Mouse (Mus musculus): ENCODE measurements around the gene Muc1. TPM values are rescaled to one million over a fixed set of nuclear protein-coding genes. Genes with fewer than 3 reads are reported as not detected.

Gene Muc1
- total RNA-seq, 2 experiments from 2014 or later = 0.22 to 0.98 TPM

Small RNA genes within 50 kb of the gene (microRNA-seq; reads per million reads assigned to microRNA genes)
- 173 to 10,303 reads per million in 2 experiments for gene Mir92b

Other genes with a start within 250 kb of the Muc1 start
- 10 to 100 TPM; 16.0 to 17.7 TPM for gene Rusc1, start 135.7 kb upstream of the Muc1 start, total RNA-seq (2021)
- not detected for gene Gm43738, start 128.0 kb upstream of the Muc1 start, total RNA-seq (2021)
- gene Fdps, start 127.1 kb upstream of the Muc1 start, total RNA-seq (2021) = 10 to 100 TPM; 19.7 to 23.5 TPM
- gene Pklr, start 92.9 kb upstream of the Muc1 start, total RNA-seq (2021) = not detected
- under 1 TPM; 0.49 to 0.60 TPM for gene Hcn3, start 68.9 kb upstream of the Muc1 start, total RNA-seq (2021)
- 10 to 100 TPM; 23.3 to 23.6 TPM for gene Clk2, start 64.3 kb upstream of the Muc1 start, total RNA-seq (2021)
- 10 to 100 TPM; 47.2 to 48.7 TPM for gene Scamp3, start 51.6 kb upstream of the Muc1 start, total RNA-seq (2021)
- 1 to 10 TPM; 7.1 to 7.6 TPM for gene Fam189b, start 45.9 kb upstream of the Muc1 start, total RNA-seq (2021)
- gene Gba, start 26.1 kb upstream of the Muc1 start, total RNA-seq (2021) = 10 to 100 TPM; 22.1 to 23.9 TPM
- 10 to 100 TPM; 12.7 to 17.1 TPM for gene Thbs3, start 13.9 kb upstream of the Muc1 start, total RNA-seq (2021)
- 10 to 100 TPM; 64.8 to 69.8 TPM for gene Mtx1, start 2.0 kb upstream of the Muc1 start, total RNA-seq (2021)
- gene Krtcap2, start 16.9 kb downstream of the Muc1 start, total RNA-seq (2021) = 10 to 100 TPM; 71.9 to 72.8 TPM
- under 1 TPM; 0.68 to 0.76 TPM for gene Trim46, start 17.3 kb downstream of the Muc1 start, total RNA-seq (2021)
- 10 to 100 TPM; 47.6 to 58.7 TPM for gene Dpm3, start 30.3 kb downstream of the Muc1 start, total RNA-seq (2021)
- 10 to 100 TPM; 20.6 to 22.7 TPM for gene Slc50a1, start 41.5 kb downstream of the Muc1 start, total RNA-seq (2021)
- 10 to 100 TPM; 32.4 to 34.0 TPM for gene Efna1, start 52.1 kb downstream of the Muc1 start, total RNA-seq (2021)
- not detected for gene Efna3, start 93.9 kb downstream of the Muc1 start, total RNA-seq (2021)
- gene Efna4, start 109.0 kb downstream of the Muc1 start, total RNA-seq (2021) = under 1 TPM; 0.49 to 0.74 TPM
- gene Adam15, start 120.9 kb downstream of the Muc1 start, total RNA-seq (2021) = 10 to 100 TPM; 80.4 to 100.0 TPM
- not detected for gene Dcst2, start 132.9 kb downstream of the Muc1 start, total RNA-seq (2021)
- gene Dcst1, start 136.2 kb downstream of the Muc1 start, total RNA-seq (2021) = under 1 TPM; 0.22 to 0.48 TPM
- 10 to 100 TPM; 18.4 to 27.3 TPM for gene Zbtb7b, start 165.7 kb downstream of the Muc1 start, total RNA-seq (2021)
- under 1 TPM in 1 of 2 experiments, not detected in 1; 0.98 TPM for gene Lenep, start 173.7 kb downstream of the Muc1 start, total RNA-seq (2021)
- 10 to 100 TPM; 44.7 to 46.1 TPM for gene Flad1, start 182.8 kb downstream of the Muc1 start, total RNA-seq (2021)
- 10 to 100 TPM in 1 of 2 experiments, 1 to 10 TPM in 1; 7.9 to 14.4 TPM for gene Cks1b, start 189.3 kb downstream of the Muc1 start, total RNA-seq (2021)
- 10 to 100 TPM; 45.0 to 47.5 TPM for gene Shc1, start 189.4 kb downstream of the Muc1 start, total RNA-seq (2021)
- gene Pygo2, start 201.2 kb downstream of the Muc1 start, total RNA-seq (2021) = 10 to 100 TPM; 16.5 to 19.9 TPM
- 10 to 100 TPM; 51.9 to 53.1 TPM for gene Pbxip1, start 207.6 kb downstream of the Muc1 start, total RNA-seq (2021)
- 1 to 10 TPM; 8.8 to 9.2 TPM for gene Pmvk, start 225.5 kb downstream of the Muc1 start, total RNA-seq (2021)